Mouse (Mus musculus) liver, embryonic 16.5 days (tissue): ENCODE results near the gene Ncoa4. TPM values are rescaled to one million over a fixed set of nuclear protein-coding genes. Genes with fewer than 3 reads are reported as not detected.
A peak's percentile ranks its signal among the peaks of the same experiment; 100 is the strongest.
"Not testable (repeated sequence)": the region's sequence is repeated elsewhere in the genome, so short reads cannot be mapped to it uniquely, and the experiment has no call there.

Experiments used
- ATAC-seq: fragments of 200-750 bp; cut with Nextera tagmentation; 2 replicates; pipeline ENCODE4 v1.8.0; 2017; ENCODE audit warnings: low read depth, mild to moderate bottlenecking, moderate number of reproducible peaks, moderate library complexity
- H3K27ac ChIP-seq: fragments of 300-500 bp; sonication (generic); 2 replicates; pipeline ENCODE4 v1.5.1; 2014; ENCODE audit warnings: mild to moderate bottlenecking, low read length
- H3K27me3 ChIP-seq: fragments of 300-500 bp; sonication (generic); 2 replicates; pipeline ENCODE4 v1.6.1; 2014; ENCODE audit warnings: low read depth, low read length, mixed read lengths; ENCODE audit not compliant: control insufficient read depth, insufficient read depth
- H3K36me3 ChIP-seq: fragments of 300-500 bp; sonication (generic); 2 replicates; pipeline ENCODE4 v1.6.1; 2014; ENCODE audit warnings: mild to moderate bottlenecking; ENCODE audit not compliant: control insufficient read depth, insufficient read depth
- H3K4me1 ChIP-seq: fragments of 300-500 bp; sonication (generic); 2 replicates; pipeline ENCODE4 v1.6.1; 2014; ENCODE audit warnings: low read depth, low read length, mixed read lengths; ENCODE audit not compliant: control insufficient read depth
- H3K4me2 ChIP-seq: fragments of 300-500 bp; sonication (generic); 2 replicates; pipeline ENCODE4 v1.6.1; 2014; ENCODE audit warnings: low read depth, low read length, mixed read lengths
- H3K4me3 ChIP-seq: fragments of 300-500 bp; sonication (generic); 2 replicates; pipeline ENCODE4 v1.5.1; 2014; ENCODE audit warnings: low read depth, mild to moderate bottlenecking, low read length
- H3K9ac ChIP-seq: fragments of 300-500 bp; sonication (generic); 2 replicates; pipeline ENCODE4 v1.6.1; 2014; ENCODE audit warnings: low read depth, low read length
- H3K9me3 ChIP-seq: fragments of 300-500 bp; sonication (generic); replicated peaks from 2 replicates; pipeline ENCODE4 v1.6.1; 2016; ENCODE audit warnings: low read length; ENCODE audit not compliant: control insufficient read depth
- WGBS: fragments of 180-500 bp; shearing (Covaris S2); extraction: QIAGEN DNeasy Blood & Tissue Kit; methylation state at CpG from one replicate; pipeline ENCODE4 v1.1.7; 2014; ENCODE audit not compliant: insufficient replicate concordance; 5-methylcytosine and 5-hydroxymethylcytosine counted together
- polyA plus RNA-seq: library from polyadenylated mRNA; unstranded; fragments of >200 nt; fragmentation: Nextera tagmentation; extraction: Ambion mirVana; gene quantifications from 2 replicates; pipeline ENCODE4 v1.2.1, GENCODE M21; 2015

Ncoa4 gene
- 355 and 363 TPM in 2 replicates for polyA plus RNA-seq

DNA sequence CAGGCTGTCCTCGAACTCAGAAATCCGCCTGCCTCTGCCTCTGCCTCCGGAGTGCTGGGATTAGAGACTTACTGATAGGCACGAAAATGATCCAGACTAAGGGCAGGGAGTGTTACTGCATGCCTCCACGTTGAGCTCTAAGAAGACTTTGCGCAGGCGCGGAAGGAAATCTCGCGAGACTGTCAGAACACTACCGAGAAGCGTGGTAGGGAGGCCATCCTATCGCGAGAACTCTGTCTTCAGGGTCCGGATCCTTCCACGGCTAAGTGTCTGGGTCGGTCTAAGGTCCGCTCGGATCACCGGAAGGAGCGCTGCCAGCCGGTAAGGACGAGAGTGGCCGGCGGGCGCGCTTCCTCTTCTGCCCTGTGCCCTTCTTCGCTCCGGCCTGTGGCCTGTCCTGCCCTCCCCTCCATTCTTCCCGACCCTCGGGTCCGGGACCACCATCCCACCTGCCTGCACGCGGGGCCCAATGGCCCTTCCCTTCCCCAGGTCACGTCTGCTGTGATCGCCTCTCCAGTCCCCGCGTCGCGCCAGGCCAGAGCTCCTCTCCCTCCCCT is at the start of gene Ncoa4:
TSS of gene Ncoa4 (plus strand) at position 176 of the 557 bp plus-strand sequence.
- peak within 1 kb of the TSS; percentile 97 for H3K27ac ChIP-seq
- H3K27me3 ChIP-seq = no peaks in the 10 kb centered on the region
- peaks cover 47% of the 10 kb centered on the region for H3K4me1 ChIP-seq
- H3K36me3 ChIP-seq = peaks cover 4% of the 10 kb centered on the region; the same call in 1 of the 2 replicates
- H3K4me2 ChIP-seq = peak within 1 kb of the TSS; percentile 92
- WGBS = under 1% methylated on average over 40 of the region's 40 CpGs
- peak within 1 kb of the TSS; percentile 94 for H3K4me3 ChIP-seq
- H3K9ac ChIP-seq = peak within 1 kb of the TSS; percentile 98
- peak; percentile 94 for ATAC-seq
- H3K9me3 ChIP-seq = no peaks in the 10 kb centered on the region

DNA sequence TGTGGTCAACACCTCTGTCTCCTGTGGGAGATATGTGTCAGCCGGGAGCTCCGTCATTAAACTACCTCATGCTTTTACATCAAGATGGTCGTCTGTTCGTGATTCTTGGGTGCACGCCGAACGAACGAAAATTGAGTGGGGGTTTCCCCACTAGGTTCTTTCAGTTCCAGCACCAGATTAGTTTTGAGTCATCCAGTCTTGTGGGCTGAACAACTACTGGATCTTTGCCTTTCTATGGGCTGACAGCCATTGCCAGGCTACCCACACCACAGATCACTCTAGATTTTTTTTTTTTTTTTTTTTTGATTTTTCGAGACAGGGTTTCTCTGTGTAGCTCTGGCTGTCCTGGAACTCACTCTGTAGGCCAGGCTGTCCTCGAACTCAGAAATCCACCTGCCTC is 47.5 kb upstream of the Ncoa4 start:
- H3K4me3 ChIP-seq, ATAC-seq, H3K27me3 ChIP-seq, H3K4me2 ChIP-seq, H3K4me1 ChIP-seq, H3K9ac ChIP-seq, H3K36me3 ChIP-seq, H3K9me3 ChIP-seq, H3K27ac ChIP-seq: not testable (repeated sequence)
- WGBS = 77% methylated on average over 10 of the region's 10 CpGs

DNA sequence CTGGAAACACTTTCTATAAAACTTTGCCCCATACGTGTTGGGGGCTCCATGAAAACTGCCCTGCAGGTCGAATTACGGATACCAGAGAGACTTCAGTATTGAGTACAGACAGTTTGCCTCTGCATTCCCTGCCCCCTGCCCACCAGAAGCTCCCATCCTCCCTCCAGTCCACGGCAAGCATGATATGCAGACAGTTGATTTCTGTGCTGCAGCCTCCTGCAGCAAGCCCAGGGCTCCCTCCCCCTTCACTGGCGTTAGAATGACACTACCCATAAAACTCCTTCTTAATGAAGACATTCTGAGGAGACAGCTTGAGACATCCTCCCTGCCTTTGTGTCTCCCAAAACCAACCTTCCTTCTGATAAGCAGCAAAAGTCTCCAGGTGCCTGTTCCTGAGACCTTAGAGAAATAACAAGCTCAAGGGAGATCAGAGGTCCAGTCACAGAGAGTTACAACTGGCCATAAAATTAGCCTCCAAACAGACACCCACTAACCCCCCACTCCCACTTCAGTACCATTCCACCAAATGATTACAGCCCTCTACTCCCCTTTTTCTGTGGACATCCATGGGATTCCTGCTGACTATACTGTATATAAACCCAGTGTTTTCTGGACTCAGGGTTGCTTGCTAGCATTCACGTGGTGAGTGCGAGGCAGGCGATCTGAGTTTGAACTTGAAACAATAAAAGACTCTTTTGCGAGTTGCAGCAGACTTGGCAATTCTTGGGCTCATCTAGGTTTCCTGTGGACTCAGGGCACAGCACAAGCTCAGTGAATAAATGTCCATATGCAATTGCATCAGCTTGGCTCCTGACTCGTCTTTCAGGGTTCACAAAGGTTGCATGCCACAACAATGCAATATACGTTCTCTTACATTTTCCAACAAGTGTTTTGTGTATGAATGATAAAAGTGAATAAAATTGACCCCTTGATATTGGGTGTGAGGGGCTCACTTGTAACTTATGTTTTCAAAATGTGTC is 38.4 kb upstream of the Ncoa4 start:
- H3K9me3 ChIP-seq = no peaks in the 10 kb centered on the region
- no peaks in the 10 kb centered on the region for H3K4me1 ChIP-seq
- no peak overlapping the region for H3K4me3 ChIP-seq
- no peak overlapping the region for H3K9ac ChIP-seq
- H3K27me3 ChIP-seq = no peaks in the 10 kb centered on the region
- WGBS = 61% methylated on average over 11 of the region's 11 CpGs
- no peaks in the 10 kb centered on the region for H3K36me3 ChIP-seq
- H3K4me2 ChIP-seq = no peak overlapping the region
- H3K27ac ChIP-seq = no peak overlapping the region
- ATAC-seq = no peak

DNA sequence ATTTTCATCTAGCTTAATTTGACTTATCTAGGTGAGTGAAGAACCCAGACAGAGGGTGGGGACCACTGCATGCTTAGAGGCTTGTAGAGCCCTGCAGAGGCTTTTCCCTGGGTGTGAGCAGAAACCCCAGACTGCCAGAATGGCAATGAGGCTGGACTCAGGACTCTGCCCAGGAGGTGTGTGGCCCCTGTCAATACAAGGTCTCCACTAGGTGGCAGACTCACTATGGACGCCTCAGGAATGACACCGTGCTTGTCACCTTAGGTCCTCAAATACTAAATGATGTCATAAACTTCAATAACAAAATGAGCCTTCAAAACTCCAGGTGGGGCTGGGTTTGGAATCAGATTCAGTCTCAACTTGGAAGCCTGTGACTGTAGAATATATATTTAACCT is 37.7 kb upstream of the Ncoa4 start:
- ATAC-seq = peak; percentile 70; the same call in 1 of the 2 replicates
- Histone ChIP-seq H3K9me3 (no peaks in the 10 kb centered on the region), H3K27me3 (no peaks in the 10 kb centered on the region; the same call in 1 of the 2 replicates), H3K4me3 (no peak overlapping the region), H3K27ac (no peak overlapping the region), H3K4me1 (no peaks in the 10 kb centered on the region), H3K9ac (no peak overlapping the region), H3K4me2 (no peak overlapping the region), H3K36me3 (no peaks in the 10 kb centered on the region)
- 14% methylated on average over 2 of the region's 2 CpGs for WGBS

DNA sequence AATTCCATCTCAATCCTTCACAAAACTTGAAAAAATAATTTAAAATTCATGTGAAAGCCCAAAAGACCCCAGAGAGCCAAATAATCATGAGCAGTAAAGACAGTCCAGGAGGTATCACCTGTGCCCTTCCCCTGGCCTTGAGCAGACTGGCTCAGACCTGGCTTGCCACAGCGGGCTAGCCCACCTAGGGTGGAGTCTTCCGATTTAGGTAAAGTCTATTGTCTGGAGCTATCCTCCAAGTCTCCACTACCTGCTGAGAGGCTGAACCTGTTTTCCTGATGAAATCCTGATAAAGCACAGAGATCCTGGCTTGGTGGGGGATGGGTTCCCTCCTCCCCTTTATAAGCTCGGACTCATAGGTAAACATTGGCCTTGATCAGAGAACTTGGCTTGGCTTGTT is 35.4 kb upstream of the Ncoa4 start:
- no peaks in the 10 kb centered on the region for H3K36me3 ChIP-seq
- ATAC-seq = no peak
- no peak overlapping the region for H3K4me2 ChIP-seq
- no peak overlapping the region for H3K27ac ChIP-seq
- no peaks in the 10 kb centered on the region; the same call in 1 of the 2 replicates for H3K27me3 ChIP-seq
- H3K4me1 ChIP-seq = no peaks in the 10 kb centered on the region
- no peaks in the 10 kb centered on the region for H3K9me3 ChIP-seq
- WGBS = 70% methylated on average over 3 of the region's 3 CpGs
- H3K4me3 ChIP-seq = no peak overlapping the region
- H3K9ac ChIP-seq = no peak overlapping the region

DNA sequence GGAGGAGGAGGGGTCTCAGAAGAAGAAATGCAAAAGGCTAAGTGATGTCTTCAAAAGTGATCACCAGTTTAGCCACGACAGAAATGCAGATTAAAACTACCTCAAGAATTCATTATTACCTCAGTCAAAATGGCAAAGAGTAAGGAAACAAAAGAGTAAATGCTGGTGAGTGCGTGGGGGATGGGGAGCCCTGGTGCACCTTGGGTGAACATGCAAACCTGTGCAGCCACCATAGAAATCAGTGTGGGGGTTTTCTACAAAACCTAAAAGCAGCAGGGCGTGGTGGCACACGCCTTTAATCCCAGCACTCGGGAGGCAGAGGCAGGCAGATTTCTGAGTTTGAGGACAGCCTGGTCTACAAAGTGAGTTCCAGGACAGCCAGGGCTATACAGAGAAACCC is 34.4 kb upstream of the Ncoa4 start:
- not testable (repeated sequence) for H3K4me2 ChIP-seq, H3K4me1 ChIP-seq, ATAC-seq, H3K9ac ChIP-seq, H3K9me3 ChIP-seq, H3K4me3 ChIP-seq, H3K36me3 ChIP-seq, H3K27ac ChIP-seq, H3K27me3 ChIP-seq
- WGBS = 59% methylated on average over 5 of the region's 5 CpGs

DNA sequence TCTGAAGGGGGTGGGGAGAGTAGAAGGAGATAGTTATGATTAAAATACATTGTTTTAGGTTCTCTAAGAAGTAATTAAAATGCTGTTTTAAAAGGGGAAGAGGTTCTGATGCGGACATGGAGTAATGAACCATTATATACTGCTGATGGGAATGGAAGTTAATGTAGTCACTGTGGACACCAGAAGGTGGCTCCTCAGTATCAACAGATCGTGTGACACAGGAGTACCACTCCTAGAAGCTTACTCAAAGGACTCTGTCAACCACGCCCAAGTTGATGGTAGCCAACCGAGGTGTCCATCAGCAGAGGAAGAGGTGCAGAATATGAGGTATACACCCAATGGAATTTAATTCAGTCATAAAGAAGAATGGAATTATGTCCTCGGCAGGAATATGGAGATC is 31.3 kb upstream of the Ncoa4 start:
- Histone ChIP-seq H3K4me1 (peaks cover 11% of the 10 kb centered on the region), H3K27ac (no peak overlapping the region), H3K27me3 (no peaks in the 10 kb centered on the region; the same call in 1 of the 2 replicates), H3K9ac (no peak overlapping the region), H3K4me3 (no peak overlapping the region), H3K9me3 (no peaks in the 10 kb centered on the region), H3K36me3 (no peaks in the 10 kb centered on the region), H3K4me2 (no peak overlapping the region)
- peak; percentile 42; the same call in 1 of the 2 replicates for ATAC-seq
- 48% methylated on average over 5 of the region's 5 CpGs for WGBS

DNA sequence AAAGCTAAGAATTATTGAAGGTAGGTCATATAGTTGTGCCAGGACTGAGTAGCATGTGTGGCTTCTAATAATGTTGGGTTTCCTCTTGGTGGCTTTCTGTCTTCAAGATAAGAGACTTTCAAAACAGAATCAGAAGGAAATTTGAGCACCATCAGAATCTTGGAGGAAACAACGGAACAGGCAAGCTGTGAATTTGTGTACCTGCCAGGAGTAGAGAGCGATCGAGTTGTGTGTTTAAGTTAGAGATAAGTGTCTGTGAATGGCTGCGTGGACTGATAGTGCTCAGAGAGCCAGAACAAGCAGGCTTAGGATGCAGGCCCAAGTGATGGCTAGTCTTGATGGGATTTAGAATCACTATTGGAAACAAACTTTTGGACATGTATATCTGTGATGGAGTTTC is 27.8 kb upstream of the Ncoa4 start:
- Histone ChIP-seq H3K9me3 (no peaks in the 10 kb centered on the region), H3K4me2 (peak overlapping the region; percentile 14), H3K4me3 (no peak overlapping the region), H3K27me3 (no peaks in the 10 kb centered on the region), H3K27ac (peak overlapping the region; percentile 63), H3K9ac (no peak overlapping the region), H3K4me1 (peaks cover 39% of the 10 kb centered on the region), H3K36me3 (no peaks in the 10 kb centered on the region)
- peak; percentile 86 for ATAC-seq
- 10% methylated on average over 4 of the region's 4 CpGs for WGBS

DNA sequence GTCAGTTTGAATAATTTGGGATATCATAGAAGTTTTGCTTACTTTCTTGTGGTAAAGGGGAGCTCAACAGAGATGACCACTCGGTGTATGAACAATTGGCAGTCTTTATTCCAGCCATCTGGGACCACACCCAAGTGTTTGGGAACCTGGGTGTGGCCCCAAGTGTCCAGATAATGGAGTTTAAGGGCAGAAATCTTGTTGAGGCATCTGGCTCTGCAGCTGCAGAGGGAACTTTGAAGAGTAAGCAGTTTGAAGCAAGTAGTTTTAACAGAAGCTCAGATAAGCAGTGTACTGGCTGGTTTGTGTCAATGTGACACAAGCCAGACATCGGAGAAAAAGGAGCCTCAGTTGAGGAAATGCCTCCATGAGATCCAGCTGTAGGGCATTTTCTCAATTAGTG is 25.4 kb upstream of the Ncoa4 start:
- Histone ChIP-seq H3K36me3 (no peaks in the 10 kb centered on the region), H3K9me3 (no peaks in the 10 kb centered on the region), H3K27ac (peak overlapping the region; percentile 18; the same call in 1 of the 2 replicates), H3K9ac (0 out of 2 replicates have a peak overlapping the region, but pooled peaks have one; percentile 6), H3K4me1 (peaks cover 39% of the 10 kb centered on the region), H3K4me3 (no peak overlapping the region), H3K27me3 (no peaks in the 10 kb centered on the region), H3K4me2 (peak overlapping the region; percentile 7)
- peak; percentile 62 for ATAC-seq
- 19% methylated on average over 2 of the region's 2 CpGs for WGBS
